Mouse (Mus musculus) CH12.LX (cell line): ENCODE results near the gene Stk25.

Experiments used
- CHD1 ChIP-seq: IDR thresholded peaks from 2 replicates; pipeline ENCODE4 v1.6.1; 2012; ENCODE audit warnings: low read depth, low read length, improper control_type of control experiment, inconsistent platforms
- CTCF ChIP-seq, 2 experiments: IDR thresholded peaks in 1 of 2; conservative IDR thresholded peaks in 1 of 2; 2 replicates each; pipeline ENCODE4 v1.5.1; 2011 to 2012; ENCODE audit warnings: low read depth in 2 of 2, low read length in 2 of 2, improper control_type of control experiment in 1 of 2, inconsistent platforms in 1 of 2, mild to moderate bottlenecking in 1 of 2, moderate library complexity in 1 of 2
- GABPA ChIP-seq: IDR thresholded peaks from 2 replicates; pipeline ENCODE4 v1.6.1; 2012; ENCODE audit warnings: low read depth, low read length, improper control_type of control experiment, inconsistent platforms; ENCODE audit not compliant: insufficient replicate concordance
- HCFC1 ChIP-seq: IDR thresholded peaks from 2 replicates; pipeline ENCODE4 v1.6.1; 2012; ENCODE audit warnings: low read depth, mild to moderate bottlenecking, inconsistent platforms, low read length, improper control_type of control experiment
- MAZ ChIP-seq: IDR thresholded peaks from 2 replicates; pipeline ENCODE4 v1.6.1; 2012; ENCODE audit warnings: low read depth, mild to moderate bottlenecking, inconsistent platforms, low read length, improper control_type of control experiment, moderate library complexity
- MXI1 ChIP-seq: IDR thresholded peaks from 2 replicates; pipeline ENCODE4 v1.6.1; 2011; ENCODE audit warnings: mild to moderate bottlenecking, low read depth, low read length, improper control_type of control experiment
- NELFE ChIP-seq: IDR thresholded peaks from 2 replicates; pipeline ENCODE4 v1.6.1; 2011; ENCODE audit warnings: low read depth, low read length, improper control_type of control experiment
- POLR2A ChIP-seq: IDR thresholded peaks from 2 replicates; pipeline ENCODE4 v1.6.1; 2011; ENCODE audit warnings: low read depth, mild to moderate bottlenecking, improper control_type of control experiment, low read length
- RCOR1 ChIP-seq: conservative IDR thresholded peaks from 2 replicates; pipeline ENCODE4 v1.6.1; 2012; ENCODE audit warnings: low read depth, mild to moderate bottlenecking, inconsistent platforms, low read length, improper control_type of control experiment
- TCF12 ChIP-seq: IDR thresholded peaks from 2 replicates; pipeline ENCODE4 v1.6.1; 2014; ENCODE audit warnings: low read depth, mild to moderate bottlenecking, inconsistent platforms, low read length, improper control_type of control experiment
- USF1 ChIP-seq: IDR thresholded peaks from 2 replicates; pipeline ENCODE4 v1.6.1; 2014; ENCODE audit warnings: low read depth, mild to moderate bottlenecking, inconsistent platforms, low read length, improper control_type of control experiment
- ZMIZ1 ChIP-seq: IDR thresholded peaks from 2 replicates; pipeline ENCODE4 v1.6.1; 2012; ENCODE audit warnings: low read depth, mild to moderate bottlenecking, inconsistent platforms, low read length, improper control_type of control experiment

GRCm38 (mm10) chr1:93686245-93686960, 27.9 kb upstream of the Stk25 start:
- TF ChIP-seq POLR2A (no peak), CTCF (conservative IDR thresholded peaks at IDR 0.05 in 1 of 2, IDR thresholded peaks at IDR 0.05 in 1 of 2; ENCODE audit: low read depth in 2 of 2, low read length in 2 of 2) (no peak), RCOR1 (no peak), ZMIZ1 (no peak), CHD1 (no peak), USF1 (no peak), NELFE (no peak), TCF12 (no peak), MAZ (no peak), HCFC1 (no peak), MXI1 (no peak), GABPA (no peak)
